Mouse (Mus musculus): ENCODE measurements at regions not wholly inside any gene's neighbourhood (a gene's known extent, or its start where the extent isn't known, plus 50 kb on each side); places are given as distances from the start of the nearest gene placed in this dataset.
A peak's percentile ranks its signal among the peaks of the same experiment; 100 is the strongest.
"Not testable (repeated sequence)": the region's sequence is repeated elsewhere in the genome, so short reads cannot be mapped to it uniquely, and the experiment has no call there.

GRCm38 (mm10) chr3:34751551-34751950 lies 101.3 kb downstream of the Sox2 start:
- H3K4me1 ChIP-seq: 0 out of 2 replicates have a peak, but pooled peaks cover 3% of the 10 kb centered on the region
- H3K9me3 ChIP-seq (replicated peaks): no peaks in the 10 kb centered on the region
- ATAC-seq: peak; percentile 45; the same call in 1 of the 2 replicates
- H3K4me2 ChIP-seq: no peak overlapping the region
- H3K4me3 ChIP-seq: no peak overlapping the region
- H3K9ac ChIP-seq: no peak overlapping the region
- H3K27ac ChIP-seq: no peak overlapping the region
- no peaks in the 10 kb centered on the region for H3K36me3 ChIP-seq (ENCODE audit: poor library complexity, severe bottlenecking)
- no peaks in the 10 kb centered on the region for H3K27me3 ChIP-seq
- 67% methylated on average over 5 of the region's 5 CpGs for WGBS

- H3K9me3 ChIP-seq (replicated peaks): no peaks in the 10 kb centered on the region
- H3K27me3 ChIP-seq: no peaks in the 10 kb centered on the region
- no peaks in the 10 kb centered on the region for H3K36me3 ChIP-seq (ENCODE audit: poor library complexity, severe bottlenecking)
- no peak for ATAC-seq
- H3K4me1 ChIP-seq: 0 out of 2 replicates have a peak, but pooled peaks cover 3% of the 10 kb centered on the region
- 81% methylated on average over 8 of the region's 8 CpGs for WGBS
- H3K4me2 ChIP-seq: no peak overlapping the region
- H3K27ac ChIP-seq: no peak overlapping the region
- no peak overlapping the region for H3K4me3 ChIP-seq
- H3K9ac ChIP-seq: no peak overlapping the region
These were observed 103.4 kb downstream of the Sox2 start for GRCm38 (mm10) chr3:34753557-34753956.

- Histone ChIP-seq H3K9ac (no peak overlapping the region), H3K9me3 (replicated peaks) (no peaks in the 10 kb centered on the region), H3K36me3 (ENCODE audit: poor library complexity, severe bottlenecking) (no peaks in the 10 kb centered on the region), H3K4me3 (no peak overlapping the region), H3K27me3 (no peaks in the 10 kb centered on the region), H3K27ac (no peak overlapping the region), H3K4me2 (no peak overlapping the region), H3K4me1 (0 out of 2 replicates have a peak, but pooled peaks cover 3% of the 10 kb centered on the region)
- WGBS: 92% methylated on average over 6 of the region's 6 CpGs
- ATAC-seq: no peak
These were observed 104.6 kb downstream of the Sox2 start for GRCm38 (mm10) chr3:34754781-34755180.

- 96% methylated on average over 5 of the region's 5 CpGs for WGBS
- not testable (repeated sequence) for H3K27me3 ChIP-seq; H3K27ac ChIP-seq; H3K36me3 ChIP-seq (ENCODE audit: poor library complexity, severe bottlenecking); H3K9me3 ChIP-seq (replicated peaks); ATAC-seq; H3K9ac ChIP-seq; H3K4me3 ChIP-seq; H3K4me2 ChIP-seq; H3K4me1 ChIP-seq
These were observed 105.1 kb downstream of the Sox2 start for GRCm38 (mm10) chr3:34755282-34755681.

- no peaks in the 10 kb centered on the region for H3K27me3 ChIP-seq
- 0 out of 2 replicates have a peak, but pooled peaks cover under 1% of the 10 kb centered on the region for H3K4me1 ChIP-seq
- H3K27ac ChIP-seq: no peak overlapping the region
- no peak for ATAC-seq
- no peak overlapping the region for H3K4me3 ChIP-seq
- H3K4me2 ChIP-seq: no peak overlapping the region
- 29% methylated on average over 7 of the region's 7 CpGs for WGBS
- no peak overlapping the region for H3K9ac ChIP-seq
- no peaks in the 10 kb centered on the region for H3K36me3 ChIP-seq (ENCODE audit: poor library complexity, severe bottlenecking)
- H3K9me3 ChIP-seq (replicated peaks): no peaks in the 10 kb centered on the region
These were observed 106.4 kb downstream of the Sox2 start for GRCm38 (mm10) chr3:34756632-34757031.

GRCm38 (mm10) chr3:34757130-34757529 lies 106.9 kb downstream of the Sox2 start:
- WGBS: 82% methylated on average over 6 of the region's 6 CpGs
- Histone ChIP-seq H3K4me3 (no peak overlapping the region), H3K27ac (no peak overlapping the region), H3K36me3 (ENCODE audit: poor library complexity, severe bottlenecking) (no peaks in the 10 kb centered on the region), H3K27me3 (no peaks in the 10 kb centered on the region), H3K9me3 (replicated peaks) (no peaks in the 10 kb centered on the region), H3K4me1 (no peaks in the 10 kb centered on the region), H3K9ac (no peak overlapping the region), H3K4me2 (no peak overlapping the region)
- ATAC-seq: no peak

GRCm38 (mm10) chr3:34757813-34758510 lies 107.8 kb downstream of the Sox2 start:
- Histone ChIP-seq H3K36me3 (ENCODE audit: poor library complexity, severe bottlenecking) (no peaks in the 10 kb centered on the region), H3K9ac (no peak overlapping the region), H3K4me2 (no peak overlapping the region), H3K27ac (no peak overlapping the region), H3K4me1 (no peaks in the 10 kb centered on the region), H3K9me3 (replicated peaks) (no peaks in the 10 kb centered on the region), H3K4me3 (no peak overlapping the region), H3K27me3 (no peaks in the 10 kb centered on the region)
- WGBS: 62% methylated on average over 13 of the region's 13 CpGs
- no peak for ATAC-seq

- Histone ChIP-seq H3K9ac (no peak overlapping the region), H3K4me1 (no peaks in the 10 kb centered on the region), H3K9me3 (replicated peaks) (no peaks in the 10 kb centered on the region), H3K4me3 (no peak overlapping the region), H3K27ac (no peak overlapping the region), H3K4me2 (no peak overlapping the region), H3K27me3 (no peaks in the 10 kb centered on the region), H3K36me3 (ENCODE audit: poor library complexity, severe bottlenecking) (no peaks in the 10 kb centered on the region)
- WGBS: 84% methylated on average over 19 of the region's 19 CpGs
- no peak for ATAC-seq
These were observed 109.9 kb downstream of the Sox2 start for GRCm38 (mm10) chr3:34759942-34760640.

- H3K9me3 ChIP-seq (replicated peaks): no peaks in the 10 kb centered on the region
- ATAC-seq: no peak
- WGBS: 73% methylated on average over 7 of the region's 7 CpGs
- no peak overlapping the region for H3K27ac ChIP-seq
- no peaks in the 10 kb centered on the region for H3K4me1 ChIP-seq
- H3K4me3 ChIP-seq: no peak overlapping the region
- no peak overlapping the region for H3K9ac ChIP-seq
- H3K36me3 ChIP-seq (ENCODE audit: poor library complexity, severe bottlenecking): no peaks in the 10 kb centered on the region
- no peaks in the 10 kb centered on the region for H3K27me3 ChIP-seq
- H3K4me2 ChIP-seq: no peak overlapping the region
These were observed 111.1 kb downstream of the Sox2 start for GRCm38 (mm10) chr3:34761162-34761769.

- no peaks in the 10 kb centered on the region for H3K36me3 ChIP-seq (ENCODE audit: poor library complexity, severe bottlenecking)
- no peaks in the 10 kb centered on the region for H3K9me3 ChIP-seq (replicated peaks)
- H3K27ac ChIP-seq: no peak overlapping the region
- no peaks in the 10 kb centered on the region for H3K4me1 ChIP-seq
- H3K4me3 ChIP-seq: no peak overlapping the region
- 95% methylated on average over 4 of the region's 4 CpGs for WGBS
- no peak overlapping the region for H3K9ac ChIP-seq
- H3K27me3 ChIP-seq: no peaks in the 10 kb centered on the region
- H3K4me2 ChIP-seq: no peak overlapping the region
- ATAC-seq: no peak
These were observed 111.6 kb downstream of the Sox2 start for GRCm38 (mm10) chr3:34761783-34762182.

- Histone ChIP-seq H3K27ac (no peak overlapping the region), H3K4me1 (no peaks in the 10 kb centered on the region), H3K36me3 (ENCODE audit: poor library complexity, severe bottlenecking) (no peaks in the 10 kb centered on the region), H3K4me2 (no peak overlapping the region), H3K4me3 (no peak overlapping the region), H3K9me3 (replicated peaks) (no peaks in the 10 kb centered on the region), H3K27me3 (no peaks in the 10 kb centered on the region), H3K9ac (no peak overlapping the region)
- no peak for ATAC-seq
- WGBS: 61% methylated on average over 2 of the region's 2 CpGs
These were observed 114.4 kb downstream of the Sox2 start for GRCm38 (mm10) chr3:34764559-34764958.

GRCm38 (mm10) chr3:34765151-34765550 lies 114.9 kb downstream of the Sox2 start:
- H3K27ac ChIP-seq: no peak overlapping the region
- no peak for ATAC-seq
- no peaks in the 10 kb centered on the region for H3K36me3 ChIP-seq (ENCODE audit: poor library complexity, severe bottlenecking)
- 83% methylated on average over 6 of the region's 6 CpGs for whole genome bisulfite sequencing
- H3K4me1 ChIP-seq: no peaks in the 10 kb centered on the region
- no peak overlapping the region for H3K4me3 ChIP-seq
- no peak overlapping the region for H3K9ac ChIP-seq
- H3K9me3 ChIP-seq (replicated peaks): no peaks in the 10 kb centered on the region
- H3K4me2 ChIP-seq: no peak overlapping the region
- no peaks in the 10 kb centered on the region for H3K27me3 ChIP-seq
